Mouse (Mus musculus): ENCODE measurements at regions not wholly inside any gene's neighbourhood (a gene's known extent, or its start where the extent isn't known, plus 50 kb on each side); places are given as distances from the start of the nearest gene placed in this dataset.

DNA sequence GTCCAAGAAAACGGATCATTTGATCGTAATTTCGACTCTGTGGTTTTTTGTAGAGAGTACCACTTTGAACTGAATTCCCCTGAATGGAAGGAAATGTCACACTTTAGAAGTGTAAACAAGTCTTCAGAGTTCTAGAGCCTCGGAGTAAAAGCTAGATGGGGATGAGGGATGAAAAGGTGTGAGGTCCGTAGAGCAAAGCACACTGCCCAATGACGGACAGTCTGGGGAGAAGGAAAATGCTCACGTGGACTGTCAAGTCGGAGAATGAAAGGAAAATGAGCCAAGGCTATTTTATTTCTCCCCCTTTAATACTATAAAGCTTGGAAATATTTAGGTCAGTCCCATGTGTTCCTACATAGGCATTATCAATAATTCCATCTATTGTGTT lies 484.5 kb upstream of the Hsf2 start:
- TF ChIP-seq POLR2A (IDR thresholded peaks at IDR 0.05; ENCODE audit: low read depth, low read length), result no peak
- no peak for TF ChIP-seq CTCF (IDR thresholded peaks at IDR 0.05; ENCODE audit: extremely low read depth, insufficient read length, insufficient replicate concordance, low read depth, low read length)

Data from small intestine, adult 2 months (tissue).